Mouse (Mus musculus) megakaryocyte progenitor cell, adult 5-6 weeks (primary cell): ENCODE results near the gene Pcare. TPM values are rescaled to one million over a fixed set of nuclear protein-coding genes. Genes with fewer than 3 reads are reported as not detected.
"Not testable (repeated sequence)": the region's sequence is repeated elsewhere in the genome, so short reads cannot be mapped to it uniquely, and the experiment has no call there.

Experiments used
- ATAC-seq: replicated peaks from 2 replicates; pipeline ENCODE4 v1.8.0; 2016; ENCODE audit warnings: mild to moderate bottlenecking, moderate TSS enrichment, inconsistent platforms; ENCODE audit not compliant: poor library complexity
- total RNA-seq, 2 experiments: library from RNA; stranded (forward) in 1 of 2; stranded (reverse) in 1 of 2; fragments of 157-497, 149-512 nt in 1 of 2; fragments of 200-1000 nt in 1 of 2; gene quantifications; 2 replicates each; pipeline versions ENCODE4 v1.2.3 to v1.2.4; 2015 to 2017

Gene Pcare
- total RNA-seq (2015) (not detected in 2 replicates), total RNA-seq (2017) (not detected in 2 replicates)

DNA sequence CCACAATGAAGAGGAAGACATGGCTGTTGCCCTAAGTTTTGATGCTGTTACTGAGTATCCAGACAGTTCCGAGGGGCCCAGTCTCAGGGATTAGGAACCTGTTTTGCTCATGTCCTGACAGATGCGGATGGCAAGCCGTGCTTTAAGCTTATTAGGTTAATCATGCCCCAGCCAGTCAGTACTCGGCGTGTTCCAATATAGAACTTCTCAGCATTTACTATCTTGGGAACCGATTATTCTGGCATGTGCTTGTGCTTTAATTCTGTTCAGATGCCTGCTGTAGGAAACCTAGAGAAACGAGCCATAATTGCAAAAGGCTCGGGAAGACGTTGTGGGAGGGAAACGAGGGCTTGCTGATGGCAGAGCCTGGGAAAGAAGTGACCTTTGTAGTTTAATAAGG, at the start of gene Pcare:
Gene Pcare (minus strand): TSS at position 64 of the 400 bp plus-strand sequence.
- ATAC-seq = no peak

DNA sequence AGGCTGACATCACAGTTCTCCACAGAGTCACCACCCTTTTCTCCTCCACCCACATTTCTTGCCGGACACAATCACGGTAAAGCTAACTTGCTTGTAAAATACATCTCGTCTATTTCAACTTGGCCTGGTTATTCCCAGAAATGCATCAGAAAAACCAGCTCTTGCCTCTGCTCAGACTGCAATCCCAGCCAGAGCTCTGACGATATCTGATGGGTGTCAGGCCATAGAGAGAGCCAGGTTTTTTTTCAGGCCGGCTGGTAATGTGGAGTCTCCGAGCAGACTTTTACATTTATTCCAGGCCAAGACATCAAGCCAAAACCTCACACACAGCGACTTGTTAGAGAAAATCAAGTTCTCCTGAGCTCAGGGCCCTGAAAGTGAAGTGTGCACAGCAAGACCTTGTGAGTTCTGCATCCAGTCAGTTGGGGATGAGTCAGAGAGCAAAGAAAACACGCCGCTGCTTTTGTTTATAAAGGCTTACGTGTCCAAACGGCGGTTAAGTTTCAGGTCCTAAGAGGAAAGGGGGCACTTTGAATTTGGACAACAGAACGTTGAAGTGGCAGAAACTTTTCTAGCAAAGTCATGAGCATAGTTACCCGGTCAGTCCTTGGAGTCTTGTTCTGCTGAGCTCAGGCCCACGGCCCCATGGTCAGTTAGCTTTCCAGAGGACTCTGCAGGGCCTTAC, 43.0 kb upstream of the Pcare start:
- ATAC-seq = no peak

DNA sequence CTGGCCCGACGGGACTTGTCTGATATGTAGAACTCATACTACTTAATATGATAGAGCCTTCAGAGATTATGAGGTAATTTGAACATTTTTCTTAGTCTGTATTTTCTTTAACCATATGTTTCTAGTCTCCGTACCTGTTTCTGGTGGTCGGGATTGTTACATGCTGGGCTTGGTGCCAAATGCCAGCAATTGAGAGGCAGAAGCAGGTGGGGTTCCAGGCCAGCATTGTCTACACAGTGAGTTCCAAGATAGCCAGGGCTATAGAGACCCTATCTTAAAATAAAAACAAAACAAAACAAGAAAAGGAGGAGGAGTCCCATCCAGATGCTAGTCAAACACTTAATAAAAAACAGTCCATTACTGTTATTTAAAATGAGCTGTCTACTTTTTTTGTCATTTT, 38.9 kb upstream of the Pcare start:
- ATAC-seq = no peak

- no peak for ATAC-seq
Observed at GRCm38 (mm10) chr17:71791109-71791508, 38.4 kb upstream of the Pcare start.

GRCm38 (mm10) chr17:71786456-71786855, 33.8 kb upstream of the Pcare start:
- no peak for ATAC-seq

DNA sequence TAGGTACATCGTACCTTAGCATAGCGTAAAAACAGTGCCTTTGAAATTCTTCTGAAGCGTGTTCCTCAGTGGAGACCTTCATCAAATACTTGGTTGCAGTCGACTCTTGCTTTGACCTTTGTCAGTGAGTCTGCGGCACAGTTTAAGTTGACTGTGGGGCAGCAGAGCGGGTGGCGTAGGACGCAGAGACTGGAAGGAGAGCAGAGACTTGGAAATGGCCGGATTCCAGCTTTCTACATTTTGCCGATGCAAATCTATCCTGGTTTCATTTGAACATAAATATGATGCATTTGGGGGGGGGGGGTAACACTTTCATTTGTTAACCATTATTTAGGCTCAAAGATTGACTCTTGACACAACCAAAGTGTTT, 30.7 kb upstream of the Pcare start:
- ATAC-seq = no peak

DNA sequence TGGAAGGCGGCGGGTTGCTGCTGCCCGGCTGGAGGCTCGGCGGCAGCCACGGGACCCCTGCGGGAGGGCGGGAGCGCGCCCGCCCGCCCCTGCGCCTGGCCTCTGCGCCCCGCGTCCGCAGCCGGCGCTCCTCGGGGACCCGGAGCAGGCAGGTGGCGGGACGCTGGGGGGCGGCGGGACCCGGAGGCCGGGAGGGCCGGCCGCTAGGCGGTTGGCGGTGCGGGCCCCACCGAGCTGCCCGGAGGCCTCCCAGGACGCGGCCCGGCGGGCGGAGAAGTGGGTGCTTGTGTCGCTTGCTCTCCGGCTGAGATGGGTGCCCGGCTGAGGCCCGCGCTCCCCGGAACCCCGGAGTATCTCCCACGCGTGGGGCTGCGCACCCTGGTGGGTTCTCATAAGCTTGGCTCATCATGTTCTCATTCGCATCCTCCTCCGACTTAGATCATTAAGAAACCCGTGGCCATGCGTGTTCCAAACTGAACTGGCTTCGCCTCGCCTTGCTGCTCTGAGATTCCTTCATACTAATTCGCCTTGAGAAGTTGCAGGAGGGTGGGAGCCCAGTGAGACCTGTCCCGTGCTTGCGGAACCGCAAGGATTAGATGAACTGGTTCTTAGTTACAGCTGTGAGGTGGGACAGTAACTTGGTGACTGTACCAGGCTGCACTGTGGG, 30.1 kb upstream of the Pcare start:
- ATAC-seq = no peak

DNA sequence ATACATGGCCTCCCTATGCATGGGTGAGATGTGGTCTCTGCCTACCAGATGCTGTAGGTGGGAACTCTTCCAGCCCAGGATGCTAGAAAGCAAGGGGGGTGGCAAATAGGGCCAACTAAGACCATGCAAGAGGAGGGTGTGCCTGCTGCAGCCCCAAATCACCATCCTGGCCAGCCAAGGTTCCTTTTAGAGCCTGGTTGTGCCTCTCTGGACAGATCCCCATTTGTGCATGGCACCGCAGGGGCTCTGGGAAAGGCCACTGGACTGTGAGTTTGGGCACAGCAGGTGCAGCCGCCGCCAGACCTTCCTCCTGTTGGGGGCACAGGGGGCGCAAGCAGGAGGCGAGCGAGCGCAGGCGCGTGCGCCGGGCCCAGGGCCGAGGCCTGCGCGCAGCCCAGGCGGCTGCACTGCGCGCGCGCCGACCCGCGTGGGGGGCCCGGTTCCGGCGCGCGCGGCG, 29.6 kb upstream of the Pcare start:
- ATAC-seq = no peak

GRCm38 (mm10) chr17:71780945-71781344, 28.3 kb upstream of the Pcare start:
- no peak for ATAC-seq

GRCm38 (mm10) chr17:71780490-71780889, 27.8 kb upstream of the Pcare start:
- ATAC-seq = no peak

- no peak for ATAC-seq
Observed at GRCm38 (mm10) chr17:71778696-71779095, 26.0 kb upstream of the Pcare start.

DNA sequence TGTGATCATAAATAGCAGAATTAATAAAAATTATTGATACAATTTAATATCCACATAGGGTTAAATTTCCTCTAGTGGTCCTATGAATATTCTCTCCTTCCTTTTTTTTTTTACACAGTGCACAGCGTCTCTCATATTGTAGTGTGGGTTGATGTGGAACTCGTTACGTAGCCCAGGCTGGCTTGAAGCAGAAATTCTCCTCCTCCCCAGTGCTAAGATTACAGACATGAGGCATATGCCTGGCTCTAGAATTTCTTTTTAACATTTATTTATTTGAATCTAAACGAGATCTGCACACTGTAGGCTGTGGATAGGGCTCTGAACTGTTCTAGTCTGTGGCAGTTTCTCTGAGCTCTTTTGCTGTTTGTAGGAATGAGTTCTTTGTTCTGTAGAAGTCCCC, 22.6 kb upstream of the Pcare start:
- ATAC-seq = no peak

GRCm38 (mm10) chr17:71774173-71774572, 21.5 kb upstream of the Pcare start:
- ATAC-seq = no peak

GRCm38 (mm10) chr17:71770696-71771095, 18.0 kb upstream of the Pcare start:
- ATAC-seq = no peak

GRCm38 (mm10) chr17:71769564-71769963, 16.9 kb upstream of the Pcare start:
- no peak for ATAC-seq

GRCm38 (mm10) chr17:71768173-71768572, 15.5 kb upstream of the Pcare start, which contains the start of gene Clip4:
Clip4 (plus strand) TSS chr17:71768473.
- not testable (repeated sequence) for ATAC-seq

GRCm38 (mm10) chr17:71760536-71760935, 7.8 kb upstream of the Pcare start:
- ATAC-seq = no peak

- no peak for ATAC-seq
Observed at GRCm38 (mm10) chr17:71749616-71750168, 3.0 kb downstream of the Pcare start.

- ATAC-seq = no peak
Observed at GRCm38 (mm10) chr17:71747561-71747960, 5.1 kb downstream of the Pcare start.

DNA sequence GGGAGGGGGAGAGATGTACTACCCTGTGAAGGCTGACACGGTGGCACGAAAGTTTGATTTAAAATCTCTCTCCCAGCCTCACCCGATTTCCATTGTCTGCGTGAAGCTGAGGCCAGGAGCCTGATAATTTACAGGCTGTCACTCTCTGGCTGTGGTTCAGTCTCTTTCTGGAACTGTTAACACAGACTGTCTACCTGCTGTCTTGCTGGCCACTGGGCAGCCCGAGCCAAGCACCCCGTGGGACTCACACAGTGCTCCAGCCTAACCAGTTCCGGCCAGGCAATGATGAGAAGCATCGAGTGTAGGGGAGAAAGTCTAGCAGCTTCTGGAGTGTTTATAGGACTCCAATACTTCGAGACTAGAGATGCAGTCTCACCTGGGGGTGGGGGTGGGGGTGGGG, 6.6 kb downstream of the Pcare start:
- ATAC-seq = no peak

- ATAC-seq = no peak
Observed at GRCm38 (mm10) chr17:71742935-71743334, 9.8 kb downstream of the Pcare start.

DNA sequence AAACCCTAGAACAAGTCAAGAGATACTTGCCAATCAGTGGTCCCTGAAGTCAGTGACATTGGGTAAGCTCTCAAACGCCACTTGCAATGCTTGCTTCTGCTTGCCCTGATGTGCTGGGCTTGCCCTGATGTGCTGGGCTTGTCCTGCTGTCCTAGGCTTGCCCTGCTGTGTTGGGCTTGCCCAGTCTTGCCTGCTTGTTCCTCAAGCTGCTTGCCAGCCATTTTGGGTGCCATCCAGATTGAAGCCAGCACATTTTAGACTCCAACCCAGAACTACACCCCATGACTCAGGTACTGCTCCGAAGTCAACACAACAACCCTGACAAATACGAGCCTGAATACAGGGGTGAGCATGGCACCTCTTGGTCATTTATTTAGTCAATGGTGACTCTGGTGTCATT, 10.5 kb downstream of the Pcare start:
- no peak for ATAC-seq
